17 mouse cellular contexts compared by ENCODE assay signal in genomic region chr6:91533771-91534170, GRCm38 (mm10). TPM values are rescaled to one million over a fixed set of nuclear protein-coding genes. Genes with fewer than 3 reads are reported as not detected.
DNase-seq lines count a peak whose midpoint lies in the region; ATAC-seq lines count a peak whose summit lies in the region.
"Had no signal": no experiment of that assay in that cellular context is flagged by ENCODE, and none has a peak within 500 bp of the region (broad histone marks: within the 10 kb centered on the region; RNA-seq: fewer than 3 reads in every experiment).

No protein-coding gene starts in this region.

- H3K4me2 ChIP-seq in embryonic facial prominence, embryonic 11.5 days (ENCODE audit: low read depth, low read length), result no peak overlapping the region; the same call in 1 of the 2 replicates
- no peak overlapping the region for H3K4me2 ChIP-seq in midbrain, embryonic 11.5 days
- no peak overlapping the region for H3K4me2 ChIP-seq in midbrain, embryonic 15.5 days
- H3K4me2 ChIP-seq in forebrain, embryonic 15.5 days (replicated peaks), result no peak overlapping the region
- H3K4me2 ChIP-seq: hindbrain, embryonic 14.5 days; limb, embryonic 12.5 days had no signal

- no peaks in the 10 kb centered on the region for H3K36me3 ChIP-seq in embryonic facial prominence, embryonic 11.5 days (replicated peaks; ENCODE audit: control insufficient read depth, insufficient read depth, low read depth, low read length)
- peaks cover 9% of the 10 kb centered on the region for H3K36me3 ChIP-seq in embryonic facial prominence, embryonic 10.5 days (replicated peaks)
- H3K36me3 ChIP-seq in midbrain, embryonic 11.5 days (ENCODE audit: control insufficient read depth, insufficient read depth, low read length), result no peaks in the 10 kb centered on the region
- H3K36me3 ChIP-seq in midbrain, embryonic 15.5 days (replicated peaks), result no peaks in the 10 kb centered on the region
- no peaks in the 10 kb centered on the region for H3K36me3 ChIP-seq in forebrain, embryonic 15.5 days

- 0 out of 2 replicates have a peak overlapping the region, but pooled peaks have one; percentile 16 for H3K27ac ChIP-seq in embryonic facial prominence, embryonic 11.5 days (replicated peaks; ENCODE audit: low read depth, low read length)
- H3K27ac ChIP-seq in embryonic facial prominence, embryonic 10.5 days (replicated peaks), result no peak overlapping the region
- no peak overlapping the region for H3K27ac ChIP-seq in midbrain, embryonic 11.5 days (ENCODE audit: low read depth, low read length)
- H3K27ac ChIP-seq in midbrain, embryonic 15.5 days, result no peak overlapping the region
- no peak overlapping the region for H3K27ac ChIP-seq in forebrain, embryonic 15.5 days (replicated peaks)
- H3K27ac ChIP-seq: hindbrain, embryonic 14.5 days; left cerebral cortex, adult 2 months; limb, embryonic 12.5 days had no signal

- H3K27me3 ChIP-seq in embryonic facial prominence, embryonic 11.5 days (ENCODE audit: control insufficient read depth, insufficient read depth, low read length), result no peaks in the 10 kb centered on the region
- no peaks in the 10 kb centered on the region for H3K27me3 ChIP-seq in embryonic facial prominence, embryonic 10.5 days (replicated peaks; ENCODE audit: low read depth, poor library complexity, severe bottlenecking)
- no peaks in the 10 kb centered on the region for H3K27me3 ChIP-seq in midbrain, embryonic 11.5 days (ENCODE audit: control insufficient read depth, insufficient read depth, low read length)
- H3K27me3 ChIP-seq in midbrain, embryonic 15.5 days (replicated peaks), result no peaks in the 10 kb centered on the region
- no peaks in the 10 kb centered on the region for H3K27me3 ChIP-seq in forebrain, embryonic 15.5 days
- H3K27me3 ChIP-seq: limb, embryonic 12.5 days had no signal

- WGBS in embryonic facial prominence, embryonic 11.5 days, result 45% methylated on average over 2 of the region's 2 CpGs
- WGBS in embryonic facial prominence, embryonic 10.5 days, result 52% methylated on average over 2 of the region's 2 CpGs
- 60% methylated on average over 2 of the region's 2 CpGs for WGBS in midbrain, embryonic 11.5 days
- WGBS in midbrain, embryonic 15.5 days, result 57% methylated on average over 2 of the region's 2 CpGs
- WGBS in forebrain, embryonic 15.5 days, result 37% methylated on average over 2 of the region's 2 CpGs

- no peaks in the 10 kb centered on the region for H3K9me3 ChIP-seq in embryonic facial prominence, embryonic 11.5 days (replicated peaks; ENCODE audit: control insufficient read depth, low read length)
- no peaks in the 10 kb centered on the region for H3K9me3 ChIP-seq in embryonic facial prominence, embryonic 10.5 days
- no peaks in the 10 kb centered on the region for H3K9me3 ChIP-seq in midbrain, embryonic 11.5 days (ENCODE audit: control insufficient read depth, low read length)
- no peaks in the 10 kb centered on the region for H3K9me3 ChIP-seq in midbrain, embryonic 15.5 days
- H3K9me3 ChIP-seq in forebrain, embryonic 15.5 days, result no peaks in the 10 kb centered on the region
- H3K9me3 ChIP-seq: limb, embryonic 12.5 days; megakaryocyte, embryonic 14.5 days had no signal

- H3K4me3 ChIP-seq in embryonic facial prominence, embryonic 11.5 days (ENCODE audit: low read depth, low read length), result no peak overlapping the region
- H3K4me3 ChIP-seq in embryonic facial prominence, embryonic 10.5 days, result no peak overlapping the region
- H3K4me3 ChIP-seq in midbrain, embryonic 11.5 days (ENCODE audit: low read depth, low read length), result no peak overlapping the region
- H3K4me3 ChIP-seq in midbrain, embryonic 15.5 days, result no peak overlapping the region
- no peak overlapping the region for H3K4me3 ChIP-seq in forebrain, embryonic 15.5 days
- H3K4me3 ChIP-seq: left cerebral cortex, adult 2 months; limb, embryonic 12.5 days; megakaryocyte, embryonic 14.5 days had no signal

- H3K9ac ChIP-seq in embryonic facial prominence, embryonic 11.5 days (replicated peaks; ENCODE audit: low read length), result no peak overlapping the region
- H3K9ac ChIP-seq in midbrain, embryonic 11.5 days (ENCODE audit: low read length), result no peak overlapping the region
- H3K9ac ChIP-seq in midbrain, embryonic 15.5 days, result no peak overlapping the region
- H3K9ac ChIP-seq in forebrain, embryonic 15.5 days (replicated peaks), result no peak overlapping the region
- H3K9ac ChIP-seq: hindbrain, embryonic 14.5 days; limb, embryonic 12.5 days had no signal

- DNase-seq in embryonic facial prominence, embryonic 11.5 days (ENCODE audit: low spot score), result no peak
- DNase-seq in embryonic facial prominence, embryonic 10.5 days (ENCODE audit: low spot score), result no peak
- peak; percentile 78 for DNase-seq in midbrain, embryonic 11.5 days (ENCODE audit: low spot score, missing footprints)
- DNase-seq in kidney, postnatal 10 days, result peak; percentile 58
- peak; percentile 49 for DNase-seq in testis, postnatal 14 days (ENCODE audit: low spot score)
- DNase-seq in cerebellum, adult 11-12 months, result no peak
- DNase-seq: adrenal gland, adult 8-10 months; cerebellum, postnatal 14 days; heart, adult 18-20 months; heart, postnatal 10 days; thymus, adult 18-20 months had no signal

- ATAC-seq in embryonic facial prominence, embryonic 11.5 days (replicated peaks; ENCODE audit: insufficient number of reproducible peaks, low FRiP score, low TSS enrichment, low read depth), result no peak
- no peak for ATAC-seq in midbrain, embryonic 11.5 days (ENCODE audit: low FRiP score)
- no peak for ATAC-seq in midbrain, embryonic 15.5 days (replicated peaks)
- ATAC-seq in forebrain, embryonic 15.5 days (replicated peaks), result no peak

- no peaks in the 10 kb centered on the region for H3K4me1 ChIP-seq in embryonic facial prominence, embryonic 11.5 days (ENCODE audit: control insufficient read depth, insufficient read depth, low read length)
- peaks cover 18% of the 10 kb centered on the region for H3K4me1 ChIP-seq in embryonic facial prominence, embryonic 10.5 days
- peaks cover 3% of the 10 kb centered on the region; the same call in 1 of the 2 replicates for H3K4me1 ChIP-seq in midbrain, embryonic 11.5 days (ENCODE audit: control insufficient read depth, insufficient read depth, low read length)
- no peaks in the 10 kb centered on the region for H3K4me1 ChIP-seq in midbrain, embryonic 15.5 days
- H3K4me1 ChIP-seq in forebrain, embryonic 15.5 days, result no peaks in the 10 kb centered on the region
- H3K4me1 ChIP-seq: megakaryocyte, embryonic 14.5 days had no signal

RNA-seq across cellular contexts. Expression of gene Lsm3, which starts 18.0 kb away (rescaled TPM):
- polyA plus RNA-seq in embryonic facial prominence, embryonic 11.5 days (2014; fragmentation: Nextera tagmentation; extraction: Ambion mirVana), result 365 and 379 TPM in 2 replicates
- 444 and 453 TPM in 2 replicates for polyA plus RNA-seq in embryonic facial prominence, embryonic 10.5 days (2016; fragmentation: Nextera tagmentation; extraction: Ambion mirVana)
- 285 and 305 TPM in 2 replicates for polyA plus RNA-seq in midbrain, embryonic 11.5 days (2014; fragmentation: Nextera tagmentation; extraction: Ambion mirVana)
- polyA plus RNA-seq in midbrain, embryonic 15.5 days (2015; fragmentation: Nextera tagmentation; extraction: Ambion mirVana), result 149 and 152 TPM in 2 replicates
- polyA plus RNA-seq in forebrain, embryonic 15.5 days (2015; fragmentation: Nextera tagmentation; extraction: Ambion mirVana), result 181 and 185 TPM in 2 replicates

RNA-seq across cellular contexts. Expression of gene Xpc, which starts 18.1 kb away (rescaled TPM):
- polyA plus RNA-seq in embryonic facial prominence, embryonic 11.5 days (2014; fragmentation: Nextera tagmentation; extraction: Ambion mirVana), result 20.1 and 22.4 TPM in 2 replicates
- polyA plus RNA-seq in embryonic facial prominence, embryonic 10.5 days (2016; fragmentation: Nextera tagmentation; extraction: Ambion mirVana), result 26.7 and 27.3 TPM in 2 replicates
- polyA plus RNA-seq in midbrain, embryonic 11.5 days (2014; fragmentation: Nextera tagmentation; extraction: Ambion mirVana), result 21.6 and 23.2 TPM in 2 replicates
- polyA plus RNA-seq in midbrain, embryonic 15.5 days (2015; fragmentation: Nextera tagmentation; extraction: Ambion mirVana), result 20.6 and 21.9 TPM in 2 replicates
- polyA plus RNA-seq in forebrain, embryonic 15.5 days (2015; fragmentation: Nextera tagmentation; extraction: Ambion mirVana), result 20.8 and 21.7 TPM in 2 replicates

Comparison
In these comparisons a context has a peak if more than half of its experiments do, and no peak if none do; other contexts are left out.
1. DNase-seq: peak in midbrain, embryonic 11.5 days (single experiment), kidney, postnatal 10 days (single experiment) and testis, postnatal 14 days (single experiment); none in embryonic facial prominence, embryonic 11.5 days (single experiment), embryonic facial prominence, embryonic 10.5 days (single experiment) and cerebellum, adult 11-12 months (single experiment).